Mouse (Mus musculus): ENCODE measurements around the gene Zfp386.

Gene Zfp386

GRCm38 (mm10) chr12:116094765-116095555, 47.4 kb downstream of the Zfp386 start:
- DNase-seq: no peak

DNA sequence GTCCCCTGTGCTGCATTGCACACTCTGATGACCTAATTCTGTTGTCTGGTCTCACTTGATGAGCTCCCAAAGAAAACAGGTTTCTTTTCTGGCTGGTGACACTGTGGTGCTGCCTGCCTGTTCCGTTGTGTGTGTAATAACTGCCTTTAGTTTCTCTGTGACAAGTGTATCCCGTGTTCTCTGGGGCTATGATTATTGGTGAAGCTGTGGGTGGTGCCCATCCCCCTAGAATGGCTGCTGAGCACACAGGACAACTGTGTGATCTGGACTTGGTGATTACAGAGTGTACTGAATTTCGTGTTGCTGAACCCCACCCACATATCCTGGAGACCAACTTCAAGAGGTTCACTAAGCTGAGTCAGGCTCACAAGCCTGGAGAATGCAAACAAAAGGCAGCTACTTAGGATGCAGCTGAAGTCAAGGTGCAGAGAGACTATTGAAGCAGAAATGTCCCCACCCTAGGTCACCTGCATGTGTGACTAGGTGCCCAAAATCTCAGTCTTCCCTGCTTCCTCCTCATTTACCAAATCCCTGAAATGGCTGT, 48.9 kb downstream of the Zfp386 start:
- DNase-seq: peak in 1 of 2 experiments; percentile 22

- DNase-seq: no peak
Measured at GRCm38 (mm10) chr12:116097166-116097565, 49.6 kb downstream of the Zfp386 start.

DNA sequence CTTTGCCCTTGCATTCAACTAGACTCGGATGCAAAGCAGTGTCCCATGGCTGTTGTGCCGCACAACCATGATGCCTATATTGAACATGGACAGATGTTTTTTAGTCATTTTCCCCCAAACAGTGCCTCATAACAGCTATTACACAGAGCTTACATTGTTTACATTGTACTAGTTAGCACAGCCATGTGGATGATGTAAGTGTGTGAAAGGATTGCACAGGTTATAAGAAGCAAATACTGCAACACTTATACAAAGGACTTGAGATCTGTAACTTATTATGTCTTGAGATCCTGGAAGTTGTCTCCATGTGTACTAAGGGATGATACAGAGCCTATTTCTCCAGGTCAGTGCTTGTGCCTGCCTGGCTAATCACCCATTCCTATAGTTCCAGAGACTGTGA, 54.4 kb downstream of the Zfp386 start:
- DNase-seq: no peak

GRCm38 (mm10) chr12:116109451-116110353, 62.2 kb downstream of the Zfp386 start:
- DNase-seq: peak; percentile 12 to 45

- DNase-seq: peak in 1 of 2 experiments; percentile 7
Measured at GRCm38 (mm10) chr12:116111007-116111694, 63.6 kb downstream of the Zfp386 start.

All from lung, adult 18-20 months (tissue).